Mouse (Mus musculus) layer of hippocampus, adult 11-12 months (tissue): Measurements from ENCODE around the gene Mmp7.

Source experiments
- DNase-seq: peaks from one replicate; pipeline ENCODE4 v3.0.0; 2022; ENCODE audit warnings: low spot score

Mmp7 gene

DNA sequence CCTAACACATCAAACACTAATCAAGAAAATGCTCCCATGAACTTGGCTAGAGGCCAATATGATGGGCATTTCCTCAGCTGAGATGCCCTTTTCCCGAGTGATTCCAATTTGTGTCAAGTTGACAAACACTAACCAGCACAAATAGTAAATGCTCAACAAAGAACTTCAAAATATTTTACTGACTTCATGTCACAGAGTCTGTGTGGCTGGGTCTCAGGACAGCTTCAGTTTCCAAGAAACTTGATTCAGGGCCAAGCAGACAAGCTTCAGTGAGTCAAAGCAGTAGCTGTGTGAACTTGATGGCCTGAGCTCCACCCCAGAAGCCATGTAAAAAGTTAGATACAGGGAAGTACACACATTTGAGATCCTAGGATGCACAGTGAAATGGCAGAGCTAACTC lies 52.3 kb downstream of the Mmp7 start:
- DNase-seq, result no peak

DNA sequence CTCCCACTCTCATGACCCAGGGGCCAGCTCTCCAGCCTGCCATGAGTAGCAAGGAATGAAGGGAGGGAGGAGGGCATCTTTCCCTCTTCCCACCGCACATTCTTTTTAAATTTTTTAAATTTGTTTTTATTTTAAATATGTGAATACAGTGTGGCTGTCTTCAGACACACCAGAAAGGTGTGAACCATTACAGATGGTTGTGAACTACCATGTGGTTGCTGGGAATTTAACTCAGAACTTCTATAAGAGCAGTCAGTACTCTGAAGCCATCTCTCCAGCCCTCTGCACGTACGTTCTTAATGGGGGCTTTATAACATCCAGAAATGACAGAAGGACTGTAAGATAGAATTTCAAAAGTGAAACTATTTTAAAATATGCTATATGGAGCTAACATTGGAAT lies 57.0 kb downstream of the Mmp7 start:
- DNase-seq, result no peak
